Comparison of ENCODE assay signal across 10 mouse cellular contexts in the genomic region with DNA sequence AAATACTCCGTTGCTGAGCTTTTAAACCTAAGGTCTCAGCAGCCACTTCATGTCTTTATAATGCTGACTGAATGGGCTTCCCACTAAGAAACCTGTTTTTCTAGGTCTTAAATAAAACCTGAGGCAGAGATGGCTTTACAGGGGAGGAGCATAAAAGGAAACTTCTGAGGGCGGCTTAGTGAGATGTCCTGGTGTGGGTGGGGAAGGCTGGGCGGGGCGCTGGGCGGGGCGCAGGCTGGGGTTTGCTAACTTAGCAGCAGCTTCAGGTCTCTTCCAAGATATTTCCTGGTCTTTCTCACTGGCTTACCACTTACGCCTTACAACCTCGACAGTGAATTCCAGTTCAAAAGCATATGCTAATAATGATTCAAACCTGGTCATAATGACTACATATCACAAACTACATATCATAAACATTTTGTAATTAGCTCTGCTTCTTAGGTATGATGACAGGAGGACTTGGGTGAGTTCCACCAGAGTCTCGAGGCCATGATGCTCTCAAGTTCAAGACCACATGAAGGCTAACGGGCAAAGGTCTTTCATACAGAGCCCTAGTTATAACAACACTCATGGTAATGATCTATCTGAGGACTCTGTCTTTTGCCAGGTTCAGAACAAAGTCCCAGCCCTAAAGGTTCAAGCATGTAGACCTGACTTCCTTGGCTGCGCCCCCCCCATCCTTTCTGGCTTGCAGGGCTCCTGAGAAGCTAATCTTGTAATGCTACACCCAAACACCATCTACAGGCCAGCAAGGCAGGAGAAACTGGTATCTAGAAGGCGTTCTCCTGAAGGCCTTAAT. TPM values are rescaled to one million over a fixed set of nuclear protein-coding genes. Genes with fewer than 3 reads are reported as not detected.
DNase-seq lines count a peak whose midpoint lies in the region; ATAC-seq and TF ChIP-seq lines count a peak whose summit lies in the region.
"Had no signal": no experiment of that assay in that cellular context is flagged by ENCODE, and none has a peak within 500 bp of the region (broad histone marks: within the 10 kb centered on the region; RNA-seq: fewer than 3 reads in every experiment).

No protein-coding gene starts in this region.

- H3K9me3 ChIP-seq in kidney, embryonic 14.5 days (ENCODE audit: control insufficient read depth, low read length) = no peaks in the 10 kb centered on the region
- H3K9me3 ChIP-seq in intestine, postnatal 0 days (ENCODE audit: control insufficient read depth) = no peaks in the 10 kb centered on the region; the same call in 1 of the 2 replicates
- no peaks in the 10 kb centered on the region for H3K9me3 ChIP-seq in liver, embryonic 12.5 days (replicated peaks)
- H3K9me3 ChIP-seq in hindbrain, postnatal 0 days (ENCODE audit: low read length) = no peaks in the 10 kb centered on the region
- H3K9me3 ChIP-seq: neural tube, embryonic 15.5 days had no signal

- no peak for TF ChIP-seq POLR2A in heart, adult 2 months (IDR thresholded peaks at IDR 0.05; ENCODE audit: insufficient read depth, low read depth, low read length)

- TF ChIP-seq CTCF in intestine, postnatal 0 days (IDR thresholded peaks at IDR 0.05; ENCODE audit: low read depth) = 0 out of 2 replicates have a peak, but pooled peaks have one; percentile 7
- TF ChIP-seq CTCF in hindbrain, postnatal 0 days (IDR thresholded peaks at IDR 0.05; ENCODE audit: low read depth) = no peak
- no peak for TF ChIP-seq CTCF in heart, adult 2 months (IDR thresholded peaks at IDR 0.05)

- H3K27ac ChIP-seq in kidney, embryonic 14.5 days (ENCODE audit: low read depth, low read length) = no peak overlapping the region
- peak overlapping the region; percentile 73 for H3K27ac ChIP-seq in intestine, postnatal 0 days (ENCODE audit: low read depth, low read length)
- H3K27ac ChIP-seq in liver, embryonic 12.5 days = no peak overlapping the region
- H3K27ac ChIP-seq in hindbrain, postnatal 0 days = no peak overlapping the region
- H3K27ac ChIP-seq in heart, adult 2 months = no peak overlapping the region
- H3K27ac ChIP-seq: neural tube, embryonic 15.5 days had no signal

- ATAC-seq in kidney, embryonic 14.5 days (ENCODE audit: low FRiP score, low TSS enrichment) = no peak
- ATAC-seq in intestine, postnatal 0 days = peak; percentile 87
- ATAC-seq in liver, embryonic 12.5 days = peak; percentile 65
- no peak for ATAC-seq in hindbrain, postnatal 0 days

- H3K9ac ChIP-seq in kidney, embryonic 14.5 days (ENCODE audit: low read depth, low read length) = no peak overlapping the region
- H3K9ac ChIP-seq in intestine, postnatal 0 days (ENCODE audit: low read depth, low read length) = no peak overlapping the region
- no peak overlapping the region for H3K9ac ChIP-seq in liver, embryonic 12.5 days
- H3K9ac ChIP-seq in hindbrain, postnatal 0 days (replicated peaks; ENCODE audit: low read length) = no peak overlapping the region
- no peak overlapping the region for H3K9ac ChIP-seq in heart, adult 2 months (ENCODE audit: low read depth, low read length)
- H3K9ac ChIP-seq: neural tube, embryonic 15.5 days had no signal

- intact Hi-C loops in heart, adult 2 months (cut with DNase I) = no loop called here

- TF ChIP-seq EP300 in heart, adult 2 months (IDR thresholded peaks at IDR 0.05; ENCODE audit: insufficient read depth, low read depth, low read length) = no peak

- DNase-seq in kidney, adult 11 months = peak; percentile 90
- DNase-seq in ZHBTc4 (ENCODE audit: low read depth, low spot score) = peak; percentile 74
- no peak for DNase-seq in hindbrain, postnatal 0 days (ENCODE audit: low spot score)
- DNase-seq in embryo, embryonic 10.5 days (ENCODE audit: low spot score) = no peak
- no peak for DNase-seq in heart, adult 2 months
- DNase-seq: gastrocnemius, postnatal 36 days had no signal

- H3K27me3 ChIP-seq in kidney, embryonic 14.5 days (ENCODE audit: control insufficient read depth, insufficient read depth, low read length) = no peaks in the 10 kb centered on the region
- no peaks in the 10 kb centered on the region for H3K27me3 ChIP-seq in intestine, postnatal 0 days (replicated peaks; ENCODE audit: control insufficient read depth, insufficient read depth, low read length)
- H3K27me3 ChIP-seq in liver, embryonic 12.5 days (replicated peaks) = no peaks in the 10 kb centered on the region
- no peaks in the 10 kb centered on the region for H3K27me3 ChIP-seq in hindbrain, postnatal 0 days (ENCODE audit: insufficient read depth, low read length)
- H3K27me3 ChIP-seq in heart, adult 2 months (ENCODE audit: control insufficient read depth, insufficient read depth, low read length) = no peaks in the 10 kb centered on the region
- H3K27me3 ChIP-seq: neural tube, embryonic 15.5 days had no signal

- H3K4me3 ChIP-seq in kidney, embryonic 14.5 days (ENCODE audit: low read length) = no peak overlapping the region
- no peak overlapping the region for H3K4me3 ChIP-seq in intestine, postnatal 0 days (ENCODE audit: low read depth, low read length)
- no peak overlapping the region for H3K4me3 ChIP-seq in liver, embryonic 12.5 days
- no peak overlapping the region for H3K4me3 ChIP-seq in hindbrain, postnatal 0 days (ENCODE audit: low read length)
- H3K4me3 ChIP-seq in heart, adult 2 months = no peak overlapping the region
- H3K4me3 ChIP-seq: neural tube, embryonic 15.5 days had no signal

- no peak overlapping the region for H3K4me2 ChIP-seq in kidney, embryonic 14.5 days (replicated peaks; ENCODE audit: low read depth, low read length)
- peak overlapping the region; percentile 24; the same call in 1 of the 2 replicates for H3K4me2 ChIP-seq in intestine, postnatal 0 days (replicated peaks; ENCODE audit: low read depth)
- peak overlapping the region; percentile 12; the same call in 1 of the 2 replicates for H3K4me2 ChIP-seq in liver, embryonic 12.5 days
- H3K4me2 ChIP-seq in hindbrain, postnatal 0 days (ENCODE audit: low read depth, low read length) = no peak overlapping the region
- H3K4me2 ChIP-seq: neural tube, embryonic 15.5 days had no signal

- H3K4me1 ChIP-seq in kidney, embryonic 14.5 days (ENCODE audit: control insufficient read depth, insufficient read depth, low read length) = peaks cover 12% of the 10 kb centered on the region; the same call in 1 of the 2 replicates
- H3K4me1 ChIP-seq in intestine, postnatal 0 days (replicated peaks; ENCODE audit: control insufficient read depth, insufficient read depth, low read length) = 0 out of 2 replicates have a peak, but pooled peaks cover 4% of the 10 kb centered on the region
- H3K4me1 ChIP-seq in liver, embryonic 12.5 days = peaks cover 41% of the 10 kb centered on the region
- no peaks in the 10 kb centered on the region for H3K4me1 ChIP-seq in hindbrain, postnatal 0 days (ENCODE audit: insufficient read depth, low read length)
- peaks cover 1% of the 10 kb centered on the region; the same call in 1 of the 2 replicates for H3K4me1 ChIP-seq in heart, adult 2 months (ENCODE audit: control insufficient read depth, insufficient read depth, low read length)

- 36% methylated on average over 12 of the region's 12 CpGs for WGBS in kidney, embryonic 14.5 days
- WGBS in intestine, postnatal 0 days = 18% methylated on average over 12 of the region's 12 CpGs
- 28% methylated on average over 12 of the region's 12 CpGs for WGBS in liver, embryonic 12.5 days (ENCODE audit: insufficient replicate concordance)
- WGBS in hindbrain, postnatal 0 days = 53% methylated on average over 12 of the region's 12 CpGs
- WGBS in heart, adult 2 months = 58% methylated on average over 12 of the region's 12 CpGs

- no peaks in the 10 kb centered on the region for H3K36me3 ChIP-seq in kidney, embryonic 14.5 days (ENCODE audit: control insufficient read depth, insufficient read depth, low read length)
- H3K36me3 ChIP-seq in intestine, postnatal 0 days (ENCODE audit: control insufficient read depth, insufficient read depth) = no peaks in the 10 kb centered on the region
- H3K36me3 ChIP-seq in liver, embryonic 12.5 days = no peaks in the 10 kb centered on the region
- H3K36me3 ChIP-seq in hindbrain, postnatal 0 days (ENCODE audit: insufficient read depth, low read length) = no peaks in the 10 kb centered on the region
- no peaks in the 10 kb centered on the region for H3K36me3 ChIP-seq in heart, adult 2 months (ENCODE audit: control insufficient read depth, insufficient read depth, low read length)
- H3K36me3 ChIP-seq: neural tube, embryonic 15.5 days had no signal

- H3K79me2 ChIP-seq in heart, adult 2 months (replicated peaks; ENCODE audit: control insufficient read depth, insufficient read depth, low read length) = no peaks in the 10 kb centered on the region

RNA-seq across cellular contexts. Expression of gene Map7, which starts 30.7 kb away (rescaled TPM):
- 12.6 and 19.6 TPM in 2 replicates for polyA plus RNA-seq in kidney, embryonic 14.5 days (2014; fragmentation: Nextera tagmentation; extraction: Ambion mirVana)
- polyA plus RNA-seq in intestine, postnatal 0 days (2015; fragmentation: Nextera tagmentation; extraction: Ambion mirVana) = 47.0 and 55.7 TPM in 2 replicates
- polyA plus RNA-seq in liver, embryonic 12.5 days (2016; fragmentation: Nextera tagmentation; extraction: Ambion mirVana) = 5.6 and 6.6 TPM in 2 replicates
- total RNA-seq in hindbrain, postnatal 0 days (2014; rRNA removed) = 7.2 and 15.1 TPM in 2 replicates
- 6.2 and 9.4 TPM in 2 replicates for polyA plus RNA-seq in hindbrain, postnatal 0 days (2015; fragmentation: Nextera tagmentation; extraction: Ambion mirVana)
- 10 to 100 TPM; 17.9 to 19.3 TPM for total RNA-seq in heart, adult 2 months (2021)
- polyA plus RNA-seq in heart, adult 2 months (2012; rRNA removed) = 5.8 and 6.6 TPM in 2 replicates

Comparison
In these comparisons a context has a peak if more than half of its experiments do, and no peak if none do; other contexts are left out.
1. DNase-seq: peak in kidney, adult 11 months (single experiment) and ZHBTc4 (single experiment); none in hindbrain, postnatal 0 days (single experiment), embryo, embryonic 10.5 days (single experiment) and heart, adult 2 months (0 of 2).
2. ATAC-seq: peak in intestine, postnatal 0 days (single experiment) and liver, embryonic 12.5 days (single experiment); none in kidney, embryonic 14.5 days (single experiment) and hindbrain, postnatal 0 days (single experiment).
3. H3K4me2 ChIP-seq: peak in intestine, postnatal 0 days (single experiment) and liver, embryonic 12.5 days (single experiment); none in kidney, embryonic 14.5 days (single experiment) and hindbrain, postnatal 0 days (single experiment).